Mouse (Mus musculus): ENCODE data around the gene Plpp7. TPM values are rescaled to one million over a fixed set of nuclear protein-coding genes. Genes with fewer than 3 reads are reported as not detected.
A peak's percentile ranks its signal among the peaks of the same experiment; 100 is the strongest.

Plpp7 gene
- polyA plus RNA-seq, 1 experiment from 2014 or later, result 5.7 TPM

GRCm38 (mm10) chr2:32154998-32155541 lies 59.7 kb downstream of the Plpp7 start:
- no peaks in the 10 kb centered on the region for H3K27me3 ChIP-seq
- H3K27ac ChIP-seq, result peak overlapping the region; percentile 99
- peak overlapping the region; percentile 96 for H3K4me2 ChIP-seq
- H3K36me3 ChIP-seq, result peaks cover 9% of the 10 kb centered on the region; the same call in 1 of the 2 replicates
- 44% methylated on average over 7 of the region's 7 CpGs for WGBS
- H3K4me1 ChIP-seq, result peaks cover 75% of the 10 kb centered on the region
- H3K4me3 ChIP-seq, result 0 out of 2 replicates have a peak overlapping the region, but pooled peaks have one; percentile 88
- no peaks in the 10 kb centered on the region for H3K9me3 ChIP-seq
- 0 out of 2 replicates have a peak overlapping the region, but pooled peaks have one; percentile 3 for H3K9ac ChIP-seq
- no peak for ATAC-seq (ENCODE audit: insufficient number of reproducible peaks, insufficient read depth, low FRiP score, low TSS enrichment, low read depth)

DNA sequence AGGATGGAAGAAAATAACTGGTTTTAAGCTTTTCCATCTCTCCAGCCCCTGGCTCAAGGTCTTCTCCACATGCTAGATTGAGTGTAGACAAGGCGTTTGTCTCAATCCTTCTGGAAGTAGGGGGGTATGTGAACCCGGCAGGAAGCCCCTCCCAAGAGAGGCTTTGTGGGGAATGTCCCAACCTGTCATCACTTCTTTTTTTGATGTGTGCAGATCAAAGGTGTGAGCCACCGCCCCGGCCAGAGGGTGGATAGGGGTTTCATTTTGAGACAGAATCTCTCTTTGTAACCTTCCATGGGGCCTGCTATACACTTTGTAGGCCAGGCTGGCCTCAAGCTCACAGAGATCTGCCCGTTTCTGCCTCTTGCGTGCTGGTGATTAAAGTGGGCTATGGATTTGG lies 60.3 kb downstream of the Plpp7 start:
- H3K27ac ChIP-seq, result no peak overlapping the region
- peak overlapping the region; percentile 96 for H3K4me2 ChIP-seq
- 63% methylated on average over 6 of the region's 6 CpGs for WGBS
- H3K4me1 ChIP-seq, result peaks cover 69% of the 10 kb centered on the region
- no peaks in the 10 kb centered on the region for H3K9me3 ChIP-seq
- H3K9ac ChIP-seq, result 0 out of 2 replicates have a peak overlapping the region, but pooled peaks have one; percentile 3
- H3K27me3 ChIP-seq, result no peaks in the 10 kb centered on the region
- no peak for ATAC-seq (ENCODE audit: insufficient number of reproducible peaks, insufficient read depth, low FRiP score, low TSS enrichment, low read depth)
- no peak overlapping the region for H3K4me3 ChIP-seq
- peaks cover 14% of the 10 kb centered on the region; the same call in 1 of the 2 replicates for H3K36me3 ChIP-seq

DNA sequence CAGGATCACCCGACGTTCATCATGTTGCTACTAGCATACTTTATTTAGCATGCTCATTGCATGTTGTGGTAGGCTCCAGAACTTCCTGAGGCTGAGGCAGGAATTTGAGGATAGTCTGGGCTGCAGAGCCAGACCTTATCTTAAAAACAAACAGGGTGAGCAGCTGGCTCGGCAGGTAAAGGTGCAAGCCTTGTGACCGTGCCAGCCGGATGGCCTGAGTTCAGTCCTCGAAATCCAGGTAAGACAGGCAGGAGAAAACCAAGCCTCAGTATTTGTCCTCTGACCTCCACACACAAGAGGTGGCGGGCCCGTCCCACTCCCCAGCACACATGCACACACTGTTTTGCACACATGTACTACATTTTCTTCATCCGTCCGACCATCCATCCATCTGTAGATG lies 61.3 kb downstream of the Plpp7 start:
- Histone ChIP-seq H3K9me3 (no peaks in the 10 kb centered on the region), H3K27me3 (no peaks in the 10 kb centered on the region), H3K9ac (peak overlapping the region; percentile 60; the same call in 1 of the 2 replicates), H3K4me3 (0 out of 2 replicates have a peak overlapping the region, but pooled peaks have one; percentile 3), H3K4me1 (peaks cover 69% of the 10 kb centered on the region), H3K27ac (peak overlapping the region; percentile 80), H3K4me2 (peak overlapping the region; percentile 96), H3K36me3 (peaks cover 21% of the 10 kb centered on the region; the same call in 1 of the 2 replicates)
- 40% methylated on average over 10 of the region's 10 CpGs for WGBS
- no peak for ATAC-seq (ENCODE audit: insufficient number of reproducible peaks, insufficient read depth, low FRiP score, low TSS enrichment, low read depth)

DNA sequence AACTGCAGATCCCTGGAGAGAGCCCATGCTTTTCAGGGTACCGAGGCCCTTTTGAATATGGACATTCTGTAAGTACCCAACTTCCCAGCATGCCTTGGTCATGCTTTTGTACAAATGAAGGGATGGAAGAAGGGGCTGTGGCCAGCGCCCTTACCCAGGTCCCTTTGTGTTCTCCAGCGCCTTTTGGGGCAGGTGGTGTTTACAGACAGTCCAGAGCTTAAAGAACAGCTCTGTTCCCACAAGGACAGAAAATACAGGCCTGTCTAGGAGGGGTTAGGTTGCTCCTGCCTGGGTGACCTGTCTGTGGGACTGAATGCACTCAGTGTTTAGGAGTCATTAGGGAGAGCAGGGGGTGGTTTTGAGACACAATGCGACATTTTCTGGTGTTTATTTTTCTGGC lies 62.0 kb downstream of the Plpp7 start:
- Histone ChIP-seq H3K9me3 (no peaks in the 10 kb centered on the region), H3K4me1 (peaks cover 66% of the 10 kb centered on the region), H3K4me2 (peak overlapping the region; percentile 96), H3K4me3 (0 out of 2 replicates have a peak overlapping the region, but pooled peaks have one; percentile 1), H3K36me3 (peaks cover 28% of the 10 kb centered on the region), H3K9ac (peak overlapping the region; percentile 60; the same call in 1 of the 2 replicates), H3K27ac (peak overlapping the region; percentile 80), H3K27me3 (no peaks in the 10 kb centered on the region)
- WGBS, result 14% methylated on average over 4 of the region's 4 CpGs
- ATAC-seq (ENCODE audit: insufficient number of reproducible peaks, insufficient read depth, low FRiP score, low TSS enrichment, low read depth), result no peak

DNA sequence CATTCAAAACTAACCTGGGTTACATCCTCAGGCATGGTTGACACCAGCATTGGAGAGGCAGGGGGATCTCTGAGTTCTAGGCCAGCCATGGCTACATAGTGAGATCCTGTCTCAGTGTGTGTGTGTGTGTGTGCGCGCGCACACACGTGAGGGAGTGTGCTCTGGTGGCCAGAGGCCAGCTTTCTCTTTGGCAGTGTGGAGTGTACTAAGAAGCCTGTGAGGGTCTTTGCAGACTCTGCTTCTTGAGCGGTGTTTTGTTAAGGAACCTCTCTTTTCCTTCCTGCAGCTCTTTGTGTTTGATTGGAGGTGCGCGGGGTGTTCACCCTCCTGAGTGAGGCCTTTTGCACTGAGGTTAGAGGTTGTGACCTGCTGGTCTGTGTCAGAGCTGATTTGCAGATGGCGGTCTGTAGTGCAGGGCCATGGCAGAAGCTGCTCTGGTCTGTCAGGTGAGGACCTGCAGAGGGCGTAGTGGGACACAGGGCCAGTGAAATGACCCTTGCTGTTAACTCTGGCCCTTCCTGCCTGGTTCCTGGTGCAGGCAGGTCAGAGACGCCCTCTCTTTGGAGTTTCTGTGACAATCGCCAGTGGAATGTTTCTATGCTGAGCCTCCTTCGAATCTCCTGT lies 63.4 kb downstream of the Plpp7 start:
- Histone ChIP-seq H3K9ac (0 out of 2 replicates have a peak overlapping the region, but pooled peaks have one; percentile 6), H3K4me2 (no peak overlapping the region), H3K36me3 (peaks cover 34% of the 10 kb centered on the region), H3K4me3 (no peak overlapping the region), H3K9me3 (no peaks in the 10 kb centered on the region), H3K27me3 (no peaks in the 10 kb centered on the region), H3K27ac (0 out of 2 replicates have a peak overlapping the region, but pooled peaks have one; percentile 28), H3K4me1 (peaks cover 52% of the 10 kb centered on the region)
- WGBS, result 66% methylated on average over 12 of the region's 12 CpGs
- no peak for ATAC-seq (ENCODE audit: insufficient number of reproducible peaks, insufficient read depth, low FRiP score, low TSS enrichment, low read depth)

Small RNA genes within 50 kb of the gene (microRNA-seq; reads per million reads assigned to microRNA genes)
- not detected for gene Mir7674

Other genes starting within 250 kb of the Plpp7 start
- 0.55 and 0.83 TPM in 2 replicates for gene Fibcd1, start 249.5 kb upstream of the Plpp7 start, polyA plus RNA-seq (2015; fragmentation: Nextera tagmentation; extraction: Ambion mirVana)
- 2.6 and 3.9 TPM in 2 replicates for gene Lamc3, start 208.2 kb upstream of the Plpp7 start, polyA plus RNA-seq (2015; fragmentation: Nextera tagmentation; extraction: Ambion mirVana)
- 45.9 and 46.4 TPM in 2 replicates for gene Aif1l, start 145.4 kb upstream of the Plpp7 start, polyA plus RNA-seq (2015; fragmentation: Nextera tagmentation; extraction: Ambion mirVana)
- gene Nup214, start 121.1 kb upstream of the Plpp7 start, polyA plus RNA-seq (2015; fragmentation: Nextera tagmentation; extraction: Ambion mirVana), result 115 and 118 TPM in 2 replicates
- 1.9 and 2.1 TPM in 2 replicates for gene Fam78a, start 10.7 kb upstream of the Plpp7 start, polyA plus RNA-seq (2015; fragmentation: Nextera tagmentation; extraction: Ambion mirVana)
- gene Prrc2b, start 55.6 kb downstream of the Plpp7 start, polyA plus RNA-seq (2015; fragmentation: Nextera tagmentation; extraction: Ambion mirVana), result 44.8 and 57.7 TPM in 2 replicates
- gene Pomt1, start 141.1 kb downstream of the Plpp7 start, polyA plus RNA-seq (2015; fragmentation: Nextera tagmentation; extraction: Ambion mirVana), result 25.1 and 31.3 TPM in 2 replicates
- gene Uck1, start 164.6 kb downstream of the Plpp7 start, polyA plus RNA-seq (2015; fragmentation: Nextera tagmentation; extraction: Ambion mirVana), result 68.9 and 69.4 TPM in 2 replicates
- gene Golga2, start 191.9 kb downstream of the Plpp7 start, polyA plus RNA-seq (2015; fragmentation: Nextera tagmentation; extraction: Ambion mirVana), result 25.6 and 31.2 TPM in 2 replicates
- gene Swi5, start 192.5 kb downstream of the Plpp7 start, polyA plus RNA-seq (2015; fragmentation: Nextera tagmentation; extraction: Ambion mirVana), result 497 and 538 TPM in 2 replicates